Mouse (Mus musculus) common myeloid progenitor, adult 5-6 weeks (primary cell): ENCODE results near the gene Iars. TPM values are rescaled to one million over a fixed set of nuclear protein-coding genes. Genes with fewer than 3 reads are reported as not detected.

ENCODE experiments used
- ATAC-seq: replicated peaks from 2 replicates; pipeline ENCODE4 v1.8.0; 2016; ENCODE audit warnings: low read depth, mild to moderate bottlenecking, moderate TSS enrichment, inconsistent platforms; ENCODE audit not compliant: poor library complexity, severe bottlenecking
- total RNA-seq: library from RNA; stranded (forward); fragments of 200-1000, 187-1606 nt; gene quantifications from 2 replicates; pipeline ENCODE4 v1.2.3, GENCODE M21; 2017

Gene Iars
- total RNA-seq, result 87.6 and 88.7 TPM in 2 replicates

DNA sequence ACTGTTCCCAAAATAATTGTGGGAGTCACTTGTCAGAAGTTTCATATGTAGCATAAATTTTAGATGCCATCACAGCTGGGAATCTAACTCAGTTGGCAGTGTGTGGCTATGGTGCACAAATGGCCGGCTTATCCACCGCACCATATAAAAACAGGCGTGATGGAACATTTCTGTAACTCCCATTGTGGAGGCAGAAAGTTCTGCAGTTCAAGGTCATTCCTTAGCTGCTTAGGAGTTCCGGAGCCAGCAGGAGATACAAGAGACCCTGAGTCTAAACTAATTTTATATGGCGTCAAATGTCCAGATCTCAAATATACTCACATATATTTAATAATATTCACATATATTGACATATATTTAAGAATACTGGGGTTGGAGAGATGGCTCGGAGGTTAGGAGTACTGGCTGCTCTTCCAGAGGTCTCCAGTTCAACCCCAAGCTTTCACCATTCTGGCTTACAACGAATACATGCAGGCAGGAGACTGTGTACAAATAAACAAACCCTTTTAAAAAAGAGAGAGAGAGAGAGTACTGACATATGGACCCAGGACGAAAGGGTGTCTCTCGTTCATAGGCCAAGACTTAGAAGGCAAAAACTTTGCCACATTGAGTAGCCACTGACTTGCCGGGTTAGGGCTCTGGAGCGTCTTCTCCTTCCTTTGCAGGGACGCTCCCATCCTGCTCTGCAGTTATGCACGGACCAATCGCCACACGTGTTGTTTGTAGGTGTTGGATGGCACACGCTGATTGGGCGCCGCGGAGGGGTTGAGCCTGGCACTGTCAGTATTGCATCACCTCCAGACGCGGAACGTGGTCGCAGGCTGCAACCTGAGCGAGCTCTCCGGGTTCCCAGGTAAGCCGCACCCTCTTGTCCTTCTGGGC lies at the start of gene Iars:
Gene Iars, plus strand, starts transcription at position 750 of the 882 bp plus-strand sequence.
- ATAC-seq, result peak; percentile 99

DNA sequence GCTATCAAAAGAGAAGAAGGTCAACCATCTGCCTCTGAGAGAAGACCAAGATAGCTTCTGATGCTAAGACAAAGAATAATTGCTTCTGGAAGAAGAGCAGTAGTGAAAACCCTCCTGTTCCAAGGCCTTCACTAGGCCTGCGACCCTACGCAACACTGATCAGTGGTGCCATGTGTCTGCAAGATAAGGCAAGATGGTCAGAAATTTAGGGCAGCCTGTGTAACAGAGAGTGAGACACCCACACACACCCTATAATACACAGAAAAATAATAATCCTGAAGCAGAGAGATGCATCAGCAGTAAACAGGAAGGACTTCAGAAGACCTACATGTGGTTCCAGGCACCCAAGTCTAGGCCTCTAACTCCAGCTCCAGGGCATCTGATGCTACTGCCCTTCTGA lies 41.9 kb upstream of the Iars start:
- ATAC-seq, result no peak

DNA sequence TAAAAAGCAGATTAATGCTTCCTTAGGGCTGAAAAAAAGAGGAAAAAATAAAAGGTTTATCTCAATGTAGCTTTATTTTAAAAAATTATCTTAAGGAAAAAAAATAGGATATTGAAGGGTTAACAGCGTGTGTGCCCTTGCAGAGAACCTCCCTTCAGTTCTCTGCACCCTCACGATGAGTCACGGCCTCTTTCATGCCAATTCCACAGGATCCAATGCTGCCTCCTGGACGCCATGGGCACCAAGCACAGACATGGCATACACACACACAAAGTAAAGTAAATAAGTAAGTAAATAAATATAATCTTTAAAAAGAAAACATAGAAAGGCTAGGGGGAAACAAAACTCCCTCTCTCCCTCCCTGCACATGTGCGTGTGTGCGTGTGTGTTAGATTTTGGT lies 39.2 kb upstream of the Iars start:
- no peak for ATAC-seq

DNA sequence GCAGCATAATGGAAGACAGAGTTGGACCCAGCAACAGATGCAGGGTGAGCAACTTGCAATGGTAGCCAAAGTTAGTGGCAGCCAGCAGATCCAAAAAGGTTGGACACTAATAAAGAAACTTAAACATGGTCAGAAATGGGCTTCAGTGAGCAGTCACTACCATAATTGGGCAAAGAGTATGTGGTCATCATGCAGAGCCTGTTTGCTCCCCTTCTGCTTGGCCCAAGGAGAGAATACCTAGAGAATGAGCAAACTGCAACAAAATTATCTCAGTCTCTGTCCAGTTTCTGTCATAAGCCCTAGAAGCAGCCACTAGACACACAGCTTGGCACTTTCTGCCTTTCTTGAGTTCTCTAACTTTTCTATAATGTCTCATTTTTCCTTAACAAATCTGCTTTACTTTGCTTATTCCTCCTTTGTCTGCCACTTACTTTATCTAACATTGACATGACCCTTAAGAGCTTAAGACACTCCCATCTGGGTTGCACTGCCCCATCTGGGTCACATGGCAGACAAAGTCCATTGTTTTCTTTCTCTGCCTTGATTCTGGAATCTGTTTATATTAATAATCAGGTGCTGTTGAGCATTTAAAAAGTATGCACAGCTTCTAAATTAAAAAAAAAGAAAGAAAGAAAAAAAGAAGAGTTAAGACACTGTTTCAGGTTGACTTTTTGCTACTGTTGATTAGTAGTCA lies 38.1 kb upstream of the Iars start:
- no peak for ATAC-seq

DNA sequence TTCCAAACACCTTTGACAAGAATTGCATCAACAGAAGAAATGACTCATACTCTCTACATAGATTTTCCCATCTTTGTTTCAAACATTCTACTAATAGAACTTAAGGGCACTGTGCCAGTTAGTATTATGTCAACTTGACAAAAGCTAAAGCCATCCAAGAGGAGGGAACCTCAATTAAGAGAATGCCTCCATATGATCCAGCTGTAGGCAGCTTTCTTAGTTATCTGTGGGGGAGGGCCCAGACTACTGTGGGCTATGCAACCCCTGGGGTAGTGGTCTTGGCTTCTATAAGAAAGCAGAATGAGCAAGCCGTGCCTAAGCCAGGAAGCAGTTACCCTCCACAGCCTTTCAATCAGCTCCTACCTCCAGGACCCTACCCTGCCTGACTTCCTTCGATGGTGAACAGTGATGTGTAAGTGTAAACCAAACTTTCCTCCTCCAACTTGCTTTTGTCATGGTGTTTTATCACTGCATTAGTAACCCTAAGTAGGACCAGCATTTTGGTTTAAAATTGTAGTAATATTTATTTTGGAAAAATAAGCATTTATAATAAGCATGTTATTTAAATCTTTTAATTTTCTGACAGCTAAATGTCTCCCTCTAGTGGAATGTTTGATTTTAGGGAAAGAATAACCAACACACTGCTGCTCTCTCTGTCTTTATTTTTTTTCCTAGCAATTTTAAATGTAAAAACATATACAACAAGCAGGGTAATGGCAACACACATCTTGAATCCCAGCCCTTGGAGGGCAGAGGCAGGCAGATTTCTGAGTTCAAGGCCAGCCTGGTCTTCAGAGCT lies 37.0 kb upstream of the Iars start:
- peak; percentile 52; the same call in 1 of the 2 replicates for ATAC-seq

DNA sequence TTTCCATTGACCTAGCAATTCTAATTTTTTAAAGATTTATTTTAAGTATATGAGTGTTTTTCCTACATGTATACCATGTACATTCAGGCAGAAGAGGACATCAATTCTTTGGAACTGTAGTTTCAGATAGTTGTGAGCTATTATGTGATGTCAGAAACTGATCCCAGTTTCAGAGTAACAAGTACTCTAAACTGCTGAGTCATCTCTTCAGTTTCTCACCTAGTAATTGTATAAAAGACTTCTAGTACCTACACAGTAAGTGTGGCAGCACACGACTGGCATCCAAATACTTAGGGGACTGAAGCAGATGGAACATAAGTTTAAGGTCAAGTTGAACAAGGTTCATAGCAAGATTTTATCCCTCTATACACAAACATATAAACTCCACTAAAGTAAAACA lies 35.9 kb upstream of the Iars start:
- ATAC-seq, result no peak

DNA sequence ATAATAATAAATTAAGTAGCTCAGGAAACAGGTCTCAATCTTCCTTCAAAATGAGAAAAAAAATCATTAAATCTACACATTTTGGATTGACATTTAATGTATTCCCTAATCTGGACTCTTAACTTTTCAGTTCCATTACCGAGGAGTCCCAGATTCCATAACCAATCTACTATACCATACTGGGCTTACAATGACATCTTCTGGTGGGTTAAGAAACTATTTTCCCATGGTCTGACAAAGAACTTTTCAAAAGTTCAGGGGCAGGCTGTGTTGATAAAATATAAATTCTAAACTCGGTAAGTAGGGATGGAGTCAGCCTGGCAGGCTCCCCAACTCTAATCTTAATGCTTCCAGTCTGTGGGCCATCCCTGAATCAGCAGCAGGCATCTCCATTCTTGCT lies 30.8 kb upstream of the Iars start:
- ATAC-seq, result no peak

DNA sequence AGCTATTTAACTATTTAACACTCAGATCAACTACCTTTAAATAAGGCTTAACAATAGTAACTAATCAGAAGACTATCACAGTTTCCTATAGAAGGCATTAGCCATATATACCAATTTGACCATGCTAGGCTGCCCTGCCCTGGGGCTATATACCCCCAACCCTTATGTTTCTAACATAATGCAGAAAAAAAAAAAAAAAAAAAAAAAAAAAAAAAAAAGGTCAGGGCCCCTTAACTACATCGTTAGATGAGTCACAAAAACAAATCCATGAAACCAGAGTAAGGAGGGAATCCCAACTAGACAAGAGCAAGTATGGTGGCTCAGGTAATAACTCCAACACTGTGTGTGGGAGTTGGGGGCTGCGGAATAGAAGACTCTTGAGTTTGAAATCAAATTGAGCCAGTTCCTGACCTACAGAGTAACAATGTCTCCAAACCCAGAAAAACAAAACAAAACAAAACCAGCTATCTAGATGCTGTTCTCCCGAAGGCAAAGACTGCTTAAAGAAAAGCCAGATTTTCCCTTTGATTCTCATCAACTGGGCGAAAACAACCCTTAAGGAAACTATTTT lies 30.0 kb upstream of the Iars start:
- ATAC-seq, result no peak

DNA sequence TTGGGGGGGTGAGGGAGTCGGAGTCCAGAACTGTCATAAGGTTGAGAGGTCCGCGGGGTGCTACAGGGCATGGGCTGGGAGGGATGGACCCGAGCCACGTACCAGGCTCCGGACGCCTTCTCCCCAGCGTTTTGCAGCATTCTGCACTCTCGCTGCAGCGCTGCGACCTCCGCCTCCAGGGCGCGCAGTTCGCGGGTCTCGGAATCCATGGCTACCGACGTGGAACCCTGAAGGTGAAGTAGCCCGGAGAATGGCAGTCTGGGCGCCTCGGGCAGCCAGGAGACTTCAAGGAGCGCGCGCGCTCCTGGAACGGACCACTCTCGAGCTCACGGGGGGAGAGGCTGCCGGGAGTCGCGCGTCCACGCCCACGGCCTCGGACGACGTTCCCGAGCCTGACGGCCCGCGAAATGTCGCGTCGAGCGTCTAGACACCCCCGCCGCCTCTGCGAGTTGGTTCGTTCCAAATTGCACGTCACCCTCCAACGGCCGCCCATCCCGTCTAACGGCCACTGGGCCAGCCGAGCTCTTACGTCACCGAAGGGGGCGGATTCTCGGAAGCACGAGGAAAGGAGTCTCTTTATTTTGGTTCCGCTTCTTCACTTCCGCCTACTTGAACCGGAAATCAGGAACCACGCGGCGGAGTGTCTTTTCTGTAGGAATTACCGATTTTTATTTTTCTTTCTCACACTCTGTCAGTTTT lies 29.3 kb upstream of the Iars start, which contains the start of the genes Cenpp and Nol8:
Gene Cenpp, minus strand, starts transcription at position 305 of the 699 bp plus-strand sequence.
Gene Nol8, plus strand, starts transcription at position 598 of the 699 bp plus-strand sequence.
- peak; percentile 96 for ATAC-seq

DNA sequence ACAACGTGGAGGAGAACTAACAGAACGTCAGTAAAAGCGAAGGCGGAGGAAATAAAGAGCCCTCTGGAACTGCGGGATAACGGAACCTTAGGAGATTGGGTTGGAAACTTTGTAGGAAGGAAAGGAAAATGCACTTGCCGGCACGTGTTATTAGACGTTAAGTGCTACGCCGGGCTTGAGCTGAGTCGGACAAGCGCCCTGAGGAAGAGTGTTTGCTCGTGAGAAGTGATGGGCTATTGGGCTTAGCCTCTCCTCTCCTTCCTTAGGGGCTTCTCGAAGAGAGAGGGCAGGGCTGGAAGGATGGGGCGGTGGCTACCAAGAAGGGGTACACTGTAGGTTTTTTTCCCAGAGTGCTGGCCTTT lies 28.7 kb upstream of the Iars start:
- peak; percentile 60 for ATAC-seq

DNA sequence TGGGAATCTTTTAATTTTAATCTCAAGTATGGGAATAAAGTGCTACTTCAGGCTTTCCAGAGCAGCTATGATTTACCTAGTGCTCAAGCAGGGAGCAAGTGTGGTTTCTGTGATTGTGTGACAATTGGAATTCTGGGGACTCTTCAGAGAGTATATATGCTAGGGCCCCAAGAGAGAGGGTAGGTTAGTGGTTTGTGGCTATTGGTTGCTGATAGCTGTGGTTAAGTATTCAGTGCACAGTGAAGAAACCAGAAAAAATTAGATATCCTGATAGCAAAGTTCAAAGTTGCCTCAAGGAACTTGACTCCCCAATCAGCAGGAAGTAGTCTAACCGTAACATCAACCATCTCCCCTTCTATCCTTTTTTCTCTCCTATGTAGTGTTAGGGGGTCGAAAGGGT lies 4.1 kb upstream of the Iars start:
- ATAC-seq, result no peak

DNA sequence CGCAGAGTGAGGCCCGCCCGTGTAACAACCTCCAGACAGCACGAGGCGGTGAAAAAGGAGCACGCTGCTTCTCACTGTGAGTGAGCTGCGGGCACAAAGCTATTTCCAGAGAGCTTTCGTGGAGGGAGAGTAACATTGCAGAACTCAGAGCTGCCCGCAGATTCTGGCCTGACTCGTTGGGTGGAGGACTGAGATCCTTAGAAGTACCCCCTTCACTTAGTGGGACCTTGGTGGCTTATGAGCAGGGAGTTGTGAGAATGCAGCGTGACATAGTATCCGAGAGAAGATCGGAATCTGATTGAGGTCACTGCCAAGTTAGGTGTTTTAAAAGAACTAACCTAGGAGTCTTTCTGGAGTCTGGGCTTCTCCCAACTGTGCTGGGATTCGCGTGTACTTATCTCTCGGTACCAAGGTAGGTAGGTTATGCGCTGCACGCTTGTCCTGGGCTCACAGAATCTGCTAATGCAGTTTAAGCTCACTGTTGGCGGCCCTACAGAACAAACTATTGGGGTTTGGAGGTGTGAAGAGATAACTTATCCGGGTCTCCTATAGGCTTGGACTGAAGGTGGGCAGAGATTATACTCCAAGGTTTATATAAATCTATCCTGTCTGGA lies 440 bp downstream of the Iars start:
- peak; percentile 1; the same call in 1 of the 2 replicates for ATAC-seq

DNA sequence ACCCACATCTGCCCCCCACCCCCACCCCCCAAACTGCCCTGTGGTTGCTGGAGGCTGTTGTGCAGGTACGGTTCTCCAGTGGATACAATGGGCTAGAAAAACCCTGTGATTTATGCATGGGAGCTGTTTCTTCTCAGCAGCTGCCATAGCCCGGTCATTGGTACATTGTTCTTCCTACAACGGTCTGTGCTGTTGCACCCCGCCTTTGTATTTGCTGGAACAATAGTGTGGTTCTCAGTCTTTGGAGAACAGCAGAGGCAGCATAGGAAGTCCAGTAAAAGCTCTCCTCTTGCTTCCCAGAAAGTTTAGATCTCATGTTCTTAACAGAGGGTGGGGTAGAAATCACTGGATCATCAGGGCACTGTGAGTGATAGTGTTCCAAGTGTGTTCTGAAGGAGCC lies 2.4 kb downstream of the Iars start:
- no peak for ATAC-seq

DNA sequence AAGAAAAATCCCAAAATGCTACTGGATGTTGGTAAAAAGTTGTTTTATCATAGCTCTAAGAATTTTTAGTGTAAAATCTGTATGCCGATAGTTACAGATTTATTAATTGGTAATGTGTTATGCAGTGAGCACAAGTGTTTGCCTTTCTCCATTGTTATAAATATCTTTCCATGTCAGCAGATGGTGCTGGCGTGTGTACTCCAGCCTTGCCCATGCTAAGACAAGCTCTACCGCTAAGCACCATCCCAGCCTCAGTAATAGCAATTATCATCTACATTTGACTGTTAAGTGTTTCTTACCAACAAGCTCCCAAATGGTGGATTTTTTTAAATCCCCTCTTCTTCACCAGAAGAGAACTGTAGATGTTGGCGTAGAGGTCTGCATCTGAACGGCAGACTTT lies 9.2 kb downstream of the Iars start:
- ATAC-seq, result no peak

DNA sequence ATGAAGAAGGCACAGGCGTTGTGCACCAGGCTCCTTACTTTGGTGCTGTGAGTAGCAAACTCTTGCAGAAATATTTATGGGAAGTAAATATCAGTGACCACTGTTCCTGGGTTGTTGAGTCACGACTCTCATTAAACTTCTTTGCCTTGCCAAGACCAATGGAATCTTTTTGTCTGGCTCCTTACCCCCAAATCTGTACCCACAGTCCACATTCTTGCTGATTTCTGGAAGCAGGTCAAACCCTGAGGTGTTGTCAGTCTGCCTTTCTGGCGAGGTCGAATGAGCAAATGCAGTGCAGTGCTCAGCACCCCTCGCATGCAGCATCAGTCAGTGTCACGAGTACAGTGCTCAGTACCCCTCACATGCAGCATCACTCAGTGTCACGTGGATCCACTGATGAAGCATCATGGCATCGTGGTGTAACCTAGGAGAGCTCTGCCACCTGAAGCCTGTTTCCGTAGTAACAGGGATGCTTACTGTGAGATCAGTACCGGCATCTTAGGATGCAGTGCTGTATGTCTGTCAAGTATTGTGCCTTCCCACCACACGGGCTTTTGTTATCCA lies 21.4 kb downstream of the Iars start:
- no peak for ATAC-seq

DNA sequence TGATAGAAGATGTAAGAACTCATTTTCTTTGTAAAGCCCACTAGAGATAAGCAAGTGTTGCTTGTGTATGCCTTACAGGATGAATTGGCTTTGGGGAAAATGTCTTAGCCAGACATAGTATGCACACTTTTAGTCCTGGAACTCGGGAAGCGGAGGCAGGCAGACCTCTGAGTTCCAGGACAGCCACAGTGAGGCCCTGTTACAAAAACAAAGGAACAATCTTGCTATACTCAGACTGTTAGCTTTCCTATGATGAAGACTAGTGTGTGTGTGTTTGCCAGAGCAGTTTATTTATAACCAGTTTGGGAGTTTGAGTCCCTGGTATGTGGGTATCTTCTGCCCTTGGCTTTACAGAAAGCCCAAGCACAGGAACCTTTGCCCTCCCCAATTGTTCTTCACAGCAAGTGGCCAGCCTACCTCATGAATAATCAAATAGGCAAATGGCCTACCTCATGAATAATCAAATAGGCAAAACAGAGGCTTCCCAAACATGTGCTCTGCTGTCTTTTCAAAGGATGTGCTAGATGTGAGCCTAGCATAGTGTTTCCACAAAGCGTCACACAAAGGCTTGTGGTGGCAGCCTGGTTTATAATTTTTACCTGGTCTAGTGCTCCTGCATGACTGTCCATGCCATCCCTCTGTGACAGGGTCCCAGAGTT lies 24.3 kb downstream of the Iars start:
- no peak for ATAC-seq

DNA sequence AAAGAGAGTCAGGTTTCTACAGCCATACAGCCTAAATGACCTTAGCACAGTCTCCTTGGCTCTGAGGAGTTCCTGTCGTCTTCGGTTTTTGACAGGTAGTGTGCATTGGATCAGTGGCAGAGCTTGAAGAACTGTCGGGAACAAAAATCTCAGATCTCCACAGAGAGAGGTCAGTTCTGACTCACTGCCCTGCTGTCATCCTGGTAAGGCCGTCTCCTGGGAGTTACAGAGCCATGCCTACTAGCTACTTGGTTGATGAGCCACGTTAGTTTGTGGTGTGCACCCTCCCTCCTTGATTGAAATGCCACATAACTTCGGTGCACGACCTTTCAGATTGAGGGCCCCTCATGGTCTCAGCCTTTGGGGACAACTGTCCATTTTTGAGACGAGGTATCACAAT lies 26.4 kb downstream of the Iars start:
- no peak for ATAC-seq

DNA sequence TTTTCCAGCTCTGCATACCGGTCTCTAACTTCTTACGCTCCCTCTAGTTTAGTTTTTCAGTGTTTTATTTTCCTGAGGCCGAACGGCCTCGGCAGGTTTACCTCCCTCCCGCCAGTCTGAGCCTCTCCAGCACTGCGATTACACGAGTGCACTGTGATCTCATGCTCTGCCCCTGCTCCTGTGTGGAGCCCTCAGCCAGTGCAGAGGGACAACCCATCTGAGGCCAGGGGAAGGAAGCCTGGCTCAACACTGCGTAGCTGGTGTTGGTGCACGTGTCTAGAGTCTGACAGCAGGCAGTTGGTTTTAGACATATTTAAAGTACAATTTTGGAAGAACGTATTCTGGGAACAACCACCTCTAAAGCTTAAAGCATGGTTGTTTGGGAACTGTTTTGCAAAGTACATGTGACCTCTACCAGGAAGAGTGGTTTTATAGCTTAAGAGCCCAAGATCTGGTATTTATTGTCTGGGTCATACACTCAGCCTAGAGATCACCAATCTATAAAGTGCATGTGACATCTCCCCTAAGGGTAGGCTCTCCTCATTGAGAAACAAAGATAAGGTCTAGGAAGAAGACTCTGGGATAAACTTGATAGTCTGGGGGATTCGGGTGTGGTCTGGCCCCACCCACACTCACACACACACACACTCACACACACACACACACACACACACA lies 30.3 kb downstream of the Iars start:
- ATAC-seq, result no peak
